Mouse (Mus musculus): ENCODE measurements around the gene Dab1.

DNA sequence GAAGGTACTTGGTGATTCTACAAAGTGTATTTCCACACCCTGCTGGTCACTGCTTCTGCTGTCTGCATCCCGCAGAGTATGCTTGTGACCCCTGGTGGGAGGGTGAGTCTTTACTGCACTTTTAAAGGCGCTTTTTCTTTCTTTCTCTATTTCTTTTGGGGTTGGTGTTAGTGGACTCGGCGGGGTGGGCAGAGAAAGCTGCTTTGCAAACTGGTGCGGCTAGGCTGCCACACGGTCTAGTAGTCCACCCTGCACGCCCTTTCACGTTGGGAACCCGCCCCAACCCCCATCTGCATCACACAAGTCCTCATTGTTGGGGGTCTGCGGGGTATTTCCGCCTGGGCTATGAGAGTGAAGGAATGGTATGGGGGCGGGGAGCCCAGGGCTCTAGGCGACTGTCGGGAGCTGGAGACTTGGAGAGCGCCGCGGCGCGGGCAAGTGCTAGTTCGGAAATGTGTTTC is 749.4 kb downstream of the Dab1 start:
- TF ChIP-seq USF1 (IDR thresholded peaks at IDR 0.05; ENCODE audit: low read depth) (no peak), CEBPB (IDR thresholded peaks at IDR 0.05; ENCODE audit: low read depth) (no peak), MYOD1 (IDR thresholded peaks at IDR 0.05; ENCODE audit: control insufficient read depth, insufficient read length, low read depth) (no peak), CTCF (IDR thresholded peaks at IDR 0.05; ENCODE audit: control insufficient read depth, insufficient read depth, insufficient read length) (no peak), MAX (IDR thresholded peaks at IDR 0.05) (no peak), FOSL1 (IDR thresholded peaks at IDR 0.05; ENCODE audit: insufficient read depth, low read length, poor library complexity, severe bottlenecking) (no peak)
